Mouse (Mus musculus) embryo, embryonic 11 days (tissue): ENCODE measurements at regions not wholly inside any gene's neighbourhood (a gene's known extent, or its start where the extent isn't known, plus 50 kb on each side); places are given as distances from the start of the nearest gene placed in this dataset.
A peak's percentile ranks its signal among the peaks of the same experiment; 100 is the strongest.

Experiments used
- DNase-seq: peaks from one replicate; pipeline ENCODE4 v3.0.0-alpha.2; 2015

GRCm38 (mm10) chr12:6211266-6211665, 835.8 kb upstream of the Klhl29 start:
- DNase-seq: no peak

GRCm38 (mm10) chr12:6189232-6189631, 813.8 kb upstream of the Klhl29 start:
- no peak for DNase-seq

GRCm38 (mm10) chr12:6168795-6169194, 793.3 kb upstream of the Klhl29 start:
- no peak for DNase-seq

- no peak for DNase-seq
Measured at GRCm38 (mm10) chr12:6154287-6154686, 778.8 kb upstream of the Klhl29 start.

GRCm38 (mm10) chr12:6151476-6151875, 776.0 kb upstream of the Klhl29 start:
- DNase-seq: no peak

GRCm38 (mm10) chr12:6132451-6132850, 757.0 kb upstream of the Klhl29 start:
- DNase-seq: no peak

- DNase-seq: no peak
Measured at GRCm38 (mm10) chr12:6119557-6119956, 744.1 kb upstream of the Klhl29 start.

- DNase-seq: no peak
Measured at GRCm38 (mm10) chr12:6115254-6115653, 739.8 kb upstream of the Klhl29 start.

- no peak for DNase-seq
Measured at GRCm38 (mm10) chr12:6097295-6097694, 721.8 kb upstream of the Klhl29 start.

GRCm38 (mm10) chr12:6087627-6088350, 712.3 kb upstream of the Klhl29 start:
- peak; percentile 17 for DNase-seq

- peak; percentile 46 for DNase-seq
Measured at GRCm38 (mm10) chr12:6087071-6087470, 711.6 kb upstream of the Klhl29 start.

- peak; percentile 2 for DNase-seq
Measured at GRCm38 (mm10) chr12:6046866-6047689, 671.6 kb upstream of the Klhl29 start.

- no peak for DNase-seq
Measured at GRCm38 (mm10) chr12:6046110-6046509, 670.6 kb upstream of the Klhl29 start.

- peak; percentile 57 for DNase-seq
Measured at GRCm38 (mm10) chr12:6042326-6042725, 666.8 kb upstream of the Klhl29 start.

- no peak for DNase-seq
Measured at GRCm38 (mm10) chr12:6024111-6024510, 648.6 kb upstream of the Klhl29 start.

GRCm38 (mm10) chr12:6022490-6022889, 647.0 kb upstream of the Klhl29 start:
- DNase-seq: no peak

GRCm38 (mm10) chr12:6000961-6001360, 625.5 kb upstream of the Klhl29 start:
- no peak for DNase-seq

GRCm38 (mm10) chr12:5997366-5997765, 621.9 kb upstream of the Klhl29 start:
- DNase-seq: no peak

GRCm38 (mm10) chr12:5996672-5997071, 621.2 kb upstream of the Klhl29 start:
- no peak for DNase-seq

- DNase-seq: peak; percentile 11
Measured at GRCm38 (mm10) chr12:5983937-5984610, 608.6 kb upstream of the Klhl29 start.

GRCm38 (mm10) chr12:5982096-5982495, 606.6 kb upstream of the Klhl29 start:
- DNase-seq: no peak

- no peak for DNase-seq
Measured at GRCm38 (mm10) chr12:5975926-5976325, 600.4 kb upstream of the Klhl29 start.

- no peak for DNase-seq
Measured at GRCm38 (mm10) chr12:5969556-5969955, 594.1 kb upstream of the Klhl29 start.

GRCm38 (mm10) chr12:5956141-5956540, 580.7 kb upstream of the Klhl29 start:
- no peak for DNase-seq
